Mouse (Mus musculus): Measurements from ENCODE around the gene Nmt2. TPM values are rescaled to one million over a fixed set of nuclear protein-coding genes. Genes with fewer than 3 reads are reported as not detected.
A peak's percentile ranks its signal among the peaks of the same experiment; 100 is the strongest.

The Nmt2 gene
- polyA plus RNA-seq, 1 experiment from 2014 or later: 47.2 TPM

DNA sequence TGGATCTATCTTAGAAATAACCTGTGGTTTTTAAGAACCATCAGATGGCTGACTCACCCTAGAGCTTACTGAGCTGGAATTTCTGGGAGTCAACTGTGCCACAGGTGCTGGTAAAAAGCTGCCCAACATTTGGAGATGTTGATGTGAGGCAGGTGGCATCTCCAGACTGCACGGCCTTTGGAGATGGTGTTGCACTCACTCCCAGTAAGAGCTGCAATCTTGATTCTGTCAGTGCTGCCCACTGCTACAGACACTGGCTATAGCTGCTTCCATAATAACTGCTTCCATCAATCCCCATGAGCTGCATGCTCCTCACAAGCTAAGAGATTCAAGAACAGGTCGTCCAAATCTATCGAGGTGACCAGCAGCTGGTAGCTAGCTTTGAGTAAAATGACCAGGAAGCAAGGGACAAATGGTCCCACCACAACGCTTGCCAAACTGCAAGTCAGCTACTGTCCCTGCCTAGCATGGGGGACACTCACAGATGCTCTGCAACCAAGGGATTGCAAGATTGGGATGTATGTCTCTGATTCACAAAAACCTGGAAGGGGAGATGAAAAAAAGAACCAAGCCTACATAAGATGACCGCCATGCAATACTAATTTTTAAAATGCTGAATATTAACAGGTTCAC lies 47.2 kb downstream of the Nmt2 start:
- Histone ChIP-seq H3K4me2 (peak overlapping the region; percentile 64), H3K27ac (no peak overlapping the region), H3K36me3 (peaks cover 24% of the 10 kb centered on the region), H3K27me3 (peaks cover 11% of the 10 kb centered on the region), H3K4me1 (peaks cover 20% of the 10 kb centered on the region), H3K4me3 (peak overlapping the region; percentile 68), H3K9ac (peak overlapping the region; percentile 83), H3K9me3 (no peaks in the 10 kb centered on the region)
- ATAC-seq (ENCODE audit: insufficient number of reproducible peaks, insufficient read depth, low FRiP score, low TSS enrichment, low read depth): no peak
- WGBS: 83% methylated on average over 5 of the region's 5 CpGs

DNA sequence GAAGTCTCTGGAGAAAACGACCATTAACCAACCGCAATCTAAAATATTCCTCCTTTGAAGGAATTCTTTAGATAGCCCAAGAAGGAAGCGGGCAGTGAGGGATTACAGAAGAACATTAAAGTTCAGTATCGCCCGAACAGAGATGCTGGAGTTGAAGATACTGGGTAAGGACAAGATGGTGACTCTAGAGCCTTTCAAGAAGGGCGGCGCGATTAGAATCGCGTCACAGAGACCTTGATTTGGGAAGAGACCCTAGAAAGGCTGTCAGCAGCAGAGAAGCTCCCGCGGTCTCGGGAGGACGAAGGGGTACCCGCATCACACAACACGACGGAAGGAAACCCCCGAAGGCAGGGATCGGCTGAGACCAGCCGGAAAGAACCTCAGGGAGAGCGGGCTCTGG lies 48.0 kb downstream of the Nmt2 start:
- Histone ChIP-seq H3K9ac (peak overlapping the region; percentile 83), H3K4me3 (peak overlapping the region; percentile 68), H3K4me1 (peaks cover 21% of the 10 kb centered on the region), H3K36me3 (peaks cover 18% of the 10 kb centered on the region), H3K4me2 (peak overlapping the region; percentile 64), H3K27me3 (peaks cover 14% of the 10 kb centered on the region), H3K9me3 (no peaks in the 10 kb centered on the region), H3K27ac (peak overlapping the region; percentile 74)
- ATAC-seq (ENCODE audit: insufficient number of reproducible peaks, insufficient read depth, low FRiP score, low TSS enrichment, low read depth): no peak; the same call in 1 of the 2 replicates
- 2% methylated on average over 21 of the region's 21 CpGs for WGBS

DNA sequence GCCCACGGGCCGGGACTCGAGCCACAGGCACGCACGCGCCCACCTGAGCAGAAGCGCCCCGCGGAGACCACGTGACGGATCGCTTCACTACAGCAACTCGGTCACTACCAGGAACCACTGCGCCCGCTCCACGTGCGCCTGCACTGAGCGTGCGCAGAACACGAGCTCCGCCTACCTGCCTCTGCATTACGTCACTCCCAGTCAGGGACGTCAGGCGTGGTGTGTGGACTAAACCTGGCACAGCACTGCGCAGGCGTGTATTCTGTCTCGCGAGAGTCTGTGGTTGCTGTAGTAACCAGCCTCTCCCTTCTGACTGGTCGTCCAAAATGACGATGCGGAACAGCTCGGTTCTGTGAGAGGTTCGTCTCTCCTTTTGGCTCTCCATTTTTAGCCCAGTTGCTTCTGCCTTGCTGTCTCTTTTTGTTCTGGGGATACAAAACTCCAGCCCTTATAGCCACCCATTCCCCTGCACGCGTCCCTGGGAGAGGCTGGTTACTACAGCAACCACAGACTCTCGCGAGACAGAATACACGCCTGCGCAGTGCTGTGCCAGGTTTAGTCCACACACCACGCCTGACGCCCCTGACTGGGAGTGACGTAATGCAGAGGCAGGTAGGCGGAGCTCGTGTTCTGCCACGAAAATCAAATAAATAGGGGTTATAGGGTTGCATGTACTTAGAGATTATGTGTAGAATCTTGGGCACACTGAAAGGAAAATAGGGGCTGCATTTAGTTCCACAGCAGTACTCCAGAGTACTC lies 48.7 kb downstream of the Nmt2 start, which contains the start of gene Rpp38:
Gene Rpp38 (minus strand): TSS at position 160 of the 759 bp plus-strand sequence.
- Histone ChIP-seq H3K27me3 (peaks cover 14% of the 10 kb centered on the region), H3K4me3 (peak within 1 kb of the TSS; percentile 68), H3K27ac (peak within 1 kb of the TSS; percentile 74), H3K9me3 (no peaks in the 10 kb centered on the region), H3K36me3 (peaks cover 18% of the 10 kb centered on the region), H3K4me1 (peaks cover 21% of the 10 kb centered on the region), H3K4me2 (peak within 1 kb of the TSS; percentile 64), H3K9ac (peak within 1 kb of the TSS; percentile 83)
- ATAC-seq (ENCODE audit: insufficient number of reproducible peaks, insufficient read depth, low FRiP score, low TSS enrichment, low read depth): peak; percentile 99
- whole genome bisulfite sequencing: under 1% methylated on average over 45 of the region's 45 CpGs

DNA sequence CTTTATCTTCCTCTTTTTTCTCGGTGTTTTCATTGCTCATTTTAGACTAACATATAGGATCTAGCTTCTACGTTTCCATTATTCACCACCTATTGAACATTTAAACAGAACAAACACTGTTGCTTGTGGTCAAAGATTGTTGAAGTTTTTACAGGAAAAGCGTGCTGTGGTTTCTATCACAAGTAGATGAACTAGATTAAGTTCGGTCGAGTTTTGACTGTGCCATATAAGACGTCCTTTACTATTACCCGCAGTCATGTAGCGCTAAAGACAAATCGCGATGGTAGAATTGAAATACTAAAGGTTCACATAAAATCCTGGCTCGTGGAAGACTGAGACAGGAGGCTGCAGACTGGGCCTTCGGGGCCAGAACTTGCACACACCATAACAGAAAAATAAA lies 49.7 kb downstream of the Nmt2 start:
- Histone ChIP-seq H3K27ac (no peak overlapping the region), H3K27me3 (peaks cover 17% of the 10 kb centered on the region), H3K9me3 (no peaks in the 10 kb centered on the region), H3K4me1 (peaks cover 21% of the 10 kb centered on the region), H3K36me3 (peaks cover 10% of the 10 kb centered on the region), H3K4me3 (no peak overlapping the region), H3K4me2 (no peak overlapping the region), H3K9ac (no peak overlapping the region)
- no peak for ATAC-seq (ENCODE audit: insufficient number of reproducible peaks, insufficient read depth, low FRiP score, low TSS enrichment, low read depth)
- WGBS: 90% methylated on average over 12 of the region's 12 CpGs

DNA sequence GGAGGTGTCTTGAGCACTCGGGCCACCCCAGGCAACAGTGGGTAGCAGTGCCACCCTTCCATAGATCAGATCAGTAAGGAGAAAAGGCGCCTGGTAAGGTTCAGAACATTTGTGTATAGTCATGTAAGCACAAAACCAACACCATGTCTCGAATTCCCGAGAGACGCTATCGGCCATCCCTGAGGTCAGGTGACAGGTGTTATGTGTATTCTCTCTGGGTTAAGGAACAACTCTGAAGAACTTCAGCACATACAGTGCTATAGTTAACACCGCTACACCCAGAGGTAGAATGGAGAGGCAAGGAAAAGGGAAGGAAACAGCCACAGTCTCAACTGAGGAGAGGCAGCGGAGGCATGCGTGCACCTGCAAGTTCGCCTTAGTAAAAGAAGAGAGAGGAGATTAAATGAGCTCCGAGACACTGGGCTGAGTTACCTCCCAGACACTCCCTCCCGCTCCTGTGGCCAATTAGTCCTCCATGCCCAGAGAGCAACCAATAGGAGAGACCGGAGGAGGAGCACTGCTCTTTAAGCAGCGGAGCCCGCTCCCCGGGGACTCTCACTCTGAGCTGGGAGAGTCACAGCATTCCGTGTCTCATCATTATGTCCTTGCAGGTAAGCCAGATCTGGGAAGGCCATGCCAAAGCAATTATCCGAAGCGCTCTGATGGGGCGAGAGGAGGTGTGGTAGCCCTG lies 51.7 kb downstream of the Nmt2 start, which contains the start of gene Acbd7:
Gene Acbd7 (plus strand): TSS at position 558 of the 691 bp plus-strand sequence.
- Histone ChIP-seq H3K9ac (peak within 1 kb of the TSS; percentile 60; the same call in 1 of the 2 replicates), H3K4me2 (peak within 1 kb of the TSS; percentile 52), H3K36me3 (no peaks in the 10 kb centered on the region), H3K27me3 (peaks cover 17% of the 10 kb centered on the region), H3K27ac (no peak within 1 kb of the TSS), H3K4me3 (peak within 1 kb of the TSS; percentile 18), H3K4me1 (peaks cover 20% of the 10 kb centered on the region), H3K9me3 (no peaks in the 10 kb centered on the region)
- no peak for ATAC-seq (ENCODE audit: insufficient number of reproducible peaks, insufficient read depth, low FRiP score, low TSS enrichment, low read depth)
- 4% methylated on average over 20 of the region's 20 CpGs for WGBS

DNA sequence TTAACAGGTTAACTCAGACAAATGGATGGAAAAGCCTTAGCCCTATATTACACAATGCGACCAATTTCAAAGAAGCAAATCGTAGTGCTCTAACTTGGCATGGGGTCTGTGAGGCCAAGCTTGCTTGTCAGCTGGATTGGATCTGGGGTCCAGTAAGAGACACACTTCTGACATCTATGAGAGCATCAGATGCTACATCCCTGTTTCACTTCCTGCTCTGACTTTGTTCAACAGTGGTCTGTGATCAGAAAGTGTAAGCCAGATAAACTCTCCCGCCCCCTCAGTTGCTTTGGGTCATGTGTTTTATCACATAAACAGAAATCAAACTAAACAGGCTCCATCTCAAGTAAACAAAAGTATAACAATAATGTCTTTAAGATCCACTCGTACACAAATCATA lies 64.4 kb downstream of the Nmt2 start:
- Histone ChIP-seq H3K4me1 (no peaks in the 10 kb centered on the region), H3K27ac (no peak overlapping the region), H3K27me3 (peaks cover 5% of the 10 kb centered on the region; the same call in 1 of the 2 replicates), H3K9me3 (no peaks in the 10 kb centered on the region), H3K36me3 (no peaks in the 10 kb centered on the region), H3K4me2 (no peak overlapping the region), H3K9ac (no peak overlapping the region), H3K4me3 (no peak overlapping the region)
- 79% methylated on average over 4 of the region's 4 CpGs for WGBS
- ATAC-seq (ENCODE audit: insufficient number of reproducible peaks, insufficient read depth, low FRiP score, low TSS enrichment, low read depth): no peak

DNA sequence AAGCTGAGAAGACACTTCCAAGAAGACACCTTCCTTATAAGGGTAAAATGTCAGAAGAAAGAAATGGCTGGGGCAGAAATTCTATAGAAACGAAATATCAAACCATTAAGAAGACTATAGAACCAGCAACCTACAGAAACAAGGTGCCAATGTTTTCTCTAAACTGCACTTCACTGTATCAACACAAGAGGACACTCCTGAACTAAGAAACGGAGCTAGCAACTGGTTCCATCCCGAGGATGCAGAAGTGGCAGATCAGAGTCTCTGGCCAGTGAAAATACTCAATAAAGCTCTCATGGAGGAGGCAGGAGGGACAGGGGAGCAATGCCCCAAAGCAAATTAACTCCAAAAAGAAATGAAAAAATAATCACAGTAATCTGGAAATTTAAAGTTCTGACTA lies 64.9 kb downstream of the Nmt2 start:
- H3K4me1 ChIP-seq: no peaks in the 10 kb centered on the region
- H3K27me3 ChIP-seq: peaks cover 5% of the 10 kb centered on the region; the same call in 1 of the 2 replicates
- no peak overlapping the region for H3K9ac ChIP-seq
- no peak for ATAC-seq (ENCODE audit: insufficient number of reproducible peaks, insufficient read depth, low FRiP score, low TSS enrichment, low read depth)
- no peaks in the 10 kb centered on the region for H3K36me3 ChIP-seq
- no peak overlapping the region for H3K4me3 ChIP-seq
- no peak overlapping the region for H3K4me2 ChIP-seq
- H3K27ac ChIP-seq: no peak overlapping the region
- H3K9me3 ChIP-seq: no peaks in the 10 kb centered on the region
- 21% methylated on average over 3 of the region's 3 CpGs for WGBS

DNA sequence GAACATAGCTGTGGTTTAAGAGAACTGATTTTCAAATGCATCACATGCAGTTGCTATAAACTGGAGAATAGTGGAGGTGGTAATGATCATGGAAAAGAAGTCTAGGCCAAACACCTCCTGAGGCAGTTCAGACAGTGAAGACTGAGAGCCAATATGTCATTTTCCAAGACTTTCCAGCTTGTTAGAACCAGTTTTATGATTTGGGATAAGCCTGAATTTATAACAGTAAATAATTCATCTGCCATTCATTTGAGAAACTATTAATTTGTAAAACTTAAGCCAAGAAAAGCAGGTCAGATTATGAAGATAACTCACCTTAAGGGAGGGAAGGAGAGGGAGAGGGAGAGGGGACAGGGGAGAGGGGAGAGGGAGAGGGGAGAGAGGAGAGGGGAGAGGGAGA lies 69.1 kb downstream of the Nmt2 start:
- Histone ChIP-seq H3K27ac (no peak overlapping the region), H3K4me2 (no peak overlapping the region), H3K4me3 (no peak overlapping the region), H3K9me3 (no peaks in the 10 kb centered on the region), H3K27me3 (0 out of 2 replicates have a peak, but pooled peaks cover 3% of the 10 kb centered on the region), H3K36me3 (no peaks in the 10 kb centered on the region), H3K9ac (no peak overlapping the region), H3K4me1 (no peaks in the 10 kb centered on the region)
- ATAC-seq (ENCODE audit: insufficient number of reproducible peaks, insufficient read depth, low FRiP score, low TSS enrichment, low read depth): no peak

DNA sequence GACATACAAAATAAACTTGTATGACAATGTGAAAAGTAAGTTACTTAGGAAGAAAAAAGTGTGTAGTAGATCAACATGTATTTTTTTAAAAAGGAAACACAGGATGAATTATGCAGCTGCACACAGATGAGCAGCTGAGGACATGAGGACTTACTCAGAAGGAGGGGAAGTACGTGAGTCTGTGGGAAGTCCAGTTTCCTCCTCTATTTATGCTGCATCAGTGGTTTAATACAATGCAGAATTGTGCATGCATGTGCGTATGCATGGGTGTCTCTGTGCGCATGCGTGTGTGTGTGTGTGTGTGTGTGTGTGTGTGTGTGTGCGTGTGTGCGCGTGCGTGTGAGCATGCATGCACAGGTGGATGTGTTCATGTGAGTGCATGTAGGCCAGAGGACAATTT lies 71.8 kb downstream of the Nmt2 start:
- Histone ChIP-seq H3K4me2 (no peak overlapping the region), H3K9ac (no peak overlapping the region), H3K36me3 (no peaks in the 10 kb centered on the region), H3K27me3 (no peaks in the 10 kb centered on the region), H3K4me1 (no peaks in the 10 kb centered on the region), H3K4me3 (no peak overlapping the region), H3K9me3 (no peaks in the 10 kb centered on the region), H3K27ac (no peak overlapping the region)
- WGBS: 89% methylated on average over 8 of the region's 8 CpGs
- ATAC-seq (ENCODE audit: insufficient number of reproducible peaks, insufficient read depth, low FRiP score, low TSS enrichment, low read depth): no peak

DNA sequence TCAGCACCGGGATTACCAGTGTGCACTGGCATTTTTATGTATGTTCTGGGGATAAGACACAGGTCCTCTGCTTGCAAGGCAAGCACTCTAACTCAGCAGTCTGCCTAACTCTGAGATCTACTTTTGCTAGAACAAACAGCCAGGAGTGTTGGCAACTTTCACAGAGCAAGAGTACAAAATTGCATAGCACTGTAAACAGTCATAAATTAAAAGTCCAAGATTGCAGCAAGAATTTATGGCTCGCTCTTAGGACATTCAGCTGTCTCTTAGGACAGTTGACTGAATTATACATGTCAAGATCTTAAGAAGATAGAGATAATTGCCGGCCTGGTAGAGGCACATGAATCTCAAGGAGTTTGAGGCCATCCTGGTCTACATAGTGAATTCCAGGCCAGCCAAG lies 72.3 kb downstream of the Nmt2 start:
- Histone ChIP-seq H3K27me3 (no peaks in the 10 kb centered on the region), H3K4me2 (no peak overlapping the region), H3K27ac (no peak overlapping the region), H3K9me3 (no peaks in the 10 kb centered on the region), H3K36me3 (no peaks in the 10 kb centered on the region), H3K9ac (no peak overlapping the region), H3K4me3 (no peak overlapping the region), H3K4me1 (no peaks in the 10 kb centered on the region)
- ATAC-seq (ENCODE audit: insufficient number of reproducible peaks, insufficient read depth, low FRiP score, low TSS enrichment, low read depth): no peak
- 78% methylated on average over 3 of the region's 3 CpGs for WGBS

DNA sequence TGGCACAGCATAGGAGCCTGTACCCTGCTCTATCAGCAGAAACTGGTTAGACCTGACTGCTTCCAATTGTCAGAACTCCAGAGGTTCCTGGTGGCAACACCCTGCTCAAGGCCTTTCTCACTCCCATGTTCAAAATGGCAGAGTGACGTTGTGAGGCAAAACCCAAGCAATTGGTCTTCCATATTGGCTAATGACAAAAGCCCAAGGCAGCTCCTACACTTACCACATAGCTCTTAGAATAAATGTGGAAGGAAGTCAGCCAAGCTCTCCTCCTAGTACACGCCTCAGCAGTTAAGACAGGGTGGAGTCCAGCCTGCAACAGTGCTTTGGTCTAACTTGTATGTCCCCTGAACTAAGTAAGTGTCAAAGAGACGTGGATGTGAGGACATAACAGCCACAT lies 73.9 kb downstream of the Nmt2 start:
- Histone ChIP-seq H3K4me2 (no peak overlapping the region), H3K4me1 (no peaks in the 10 kb centered on the region), H3K9ac (no peak overlapping the region), H3K4me3 (no peak overlapping the region), H3K36me3 (no peaks in the 10 kb centered on the region), H3K9me3 (no peaks in the 10 kb centered on the region), H3K27me3 (no peaks in the 10 kb centered on the region), H3K27ac (no peak overlapping the region)
- ATAC-seq (ENCODE audit: insufficient number of reproducible peaks, insufficient read depth, low FRiP score, low TSS enrichment, low read depth): no peak
- 78% methylated on average over 3 of the region's 3 CpGs for WGBS
